Mouse (Mus musculus) forebrain, embryonic 10.5 days (tissue): ENCODE measurements at regions not wholly inside any gene's neighbourhood (a gene's known extent, or its start where the extent isn't known, plus 50 kb on each side); places are given as distances from the start of the nearest gene placed in this dataset.
A peak's percentile ranks its signal among the peaks of the same experiment; 100 is the strongest.

ENCODE experiments used
- DNase-seq: peaks from one replicate; pipeline ENCODE4 v3.0.0-alpha.2; 2017; ENCODE audit warnings: low spot score; ENCODE audit errors: extremely low spot score
- H3K27ac ChIP-seq: fragments of 300-500 bp; sonication (generic); 2 replicates; pipeline ENCODE4 v1.5.1; 2016; ENCODE audit warnings: mild to moderate bottlenecking
- H3K27me3 ChIP-seq: fragments of 300-500 bp; sonication (generic); 2 replicates; pipeline ENCODE4 v1.6.1; 2016; ENCODE audit warnings: mild to moderate bottlenecking; ENCODE audit not compliant: poor library complexity, severe bottlenecking
- H3K36me3 ChIP-seq: fragments of 300-500 bp; sonication (generic); replicated peaks from 2 replicates; pipeline ENCODE4 v1.6.1; 2016; ENCODE audit warnings: mild to moderate bottlenecking, moderate library complexity
- H3K4me1 ChIP-seq: fragments of 300-500 bp; sonication (generic); 2 replicates; pipeline ENCODE4 v1.6.1; 2016
- H3K4me3 ChIP-seq: fragments of 300-500 bp; sonication (generic); 2 replicates; pipeline ENCODE4 v1.5.1; 2016; ENCODE audit warnings: mild to moderate bottlenecking, moderate library complexity
- H3K9me3 ChIP-seq: fragments of 300-500 bp; sonication (generic); 2 replicates; pipeline ENCODE4 v1.6.1; 2016; ENCODE audit warnings: mild to moderate bottlenecking, moderate library complexity
- WGBS: fragments of 180-500 bp; shearing (Covaris S2); methylation state at CpG from one replicate; pipeline ENCODE4 v1.1.7; 2016; 5-methylcytosine and 5-hydroxymethylcytosine counted together

DNA sequence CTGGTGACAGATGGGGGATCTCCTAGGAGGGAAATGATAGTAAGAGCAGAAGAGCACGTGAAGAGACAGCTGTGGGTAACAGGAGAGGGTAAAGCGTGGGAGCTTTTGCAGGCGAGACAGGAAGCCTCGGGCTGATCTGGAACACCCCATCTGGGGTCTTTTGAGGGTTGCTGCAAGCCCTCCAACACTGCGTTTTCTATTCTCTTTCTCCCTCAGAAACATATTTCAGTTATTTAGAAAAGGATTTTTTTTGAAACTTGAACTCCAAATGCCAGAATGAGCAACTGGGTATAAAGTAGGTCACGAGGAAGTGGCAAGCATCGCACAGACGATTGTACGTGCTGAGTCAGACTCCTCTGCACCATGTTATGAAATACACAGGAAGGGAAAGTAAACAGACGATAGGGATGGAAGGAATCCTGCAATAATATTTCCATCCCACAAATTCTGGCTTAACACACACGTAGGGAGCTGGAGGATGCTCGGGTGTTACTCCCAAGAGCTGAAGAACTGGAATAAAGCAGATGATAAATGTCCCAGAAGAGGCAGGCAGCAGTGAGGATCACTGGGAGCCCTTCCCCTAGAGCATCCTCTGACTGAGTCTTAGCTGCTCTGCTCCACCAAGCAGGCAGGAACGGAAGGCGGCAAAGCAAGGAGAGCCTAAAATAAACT lies 86.0 kb upstream of the Gm9887 start:
- Histone ChIP-seq H3K4me3 (no peak overlapping the region), H3K27me3 (no peaks in the 10 kb centered on the region), H3K27ac (no peak overlapping the region), H3K4me1 (peaks cover 17% of the 10 kb centered on the region), H3K9me3 (no peaks in the 10 kb centered on the region), H3K36me3 (no peaks in the 10 kb centered on the region)
- 87% methylated on average over 14 of the region's 14 CpGs for WGBS
- DNase-seq: no peak

DNA sequence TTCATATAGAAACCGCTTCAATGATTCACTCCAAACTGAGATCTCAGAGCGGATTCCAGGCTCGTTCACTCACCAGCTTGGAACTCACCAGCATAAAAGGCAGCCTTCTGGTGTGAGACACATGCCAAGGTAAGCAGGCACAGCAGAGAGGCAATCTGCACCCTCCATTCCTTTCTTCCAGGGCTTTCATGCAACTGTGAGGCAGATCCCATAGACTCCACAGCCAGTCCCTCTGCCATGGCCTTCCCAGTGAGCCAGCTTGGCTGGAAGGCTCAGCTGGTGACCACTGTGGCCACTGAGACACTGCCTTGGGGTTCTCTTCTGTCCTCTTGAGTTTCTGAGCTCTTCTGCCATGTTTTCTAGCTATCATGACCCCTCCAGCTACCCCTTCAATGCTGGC lies 84.5 kb upstream of the Gm9887 start:
- Histone ChIP-seq H3K27me3 (no peaks in the 10 kb centered on the region), H3K9me3 (no peaks in the 10 kb centered on the region), H3K4me1 (peaks cover 6% of the 10 kb centered on the region), H3K4me3 (no peak overlapping the region), H3K36me3 (no peaks in the 10 kb centered on the region), H3K27ac (no peak overlapping the region)
- WGBS: 87% methylated on average over 3 of the region's 3 CpGs
- DNase-seq: no peak

DNA sequence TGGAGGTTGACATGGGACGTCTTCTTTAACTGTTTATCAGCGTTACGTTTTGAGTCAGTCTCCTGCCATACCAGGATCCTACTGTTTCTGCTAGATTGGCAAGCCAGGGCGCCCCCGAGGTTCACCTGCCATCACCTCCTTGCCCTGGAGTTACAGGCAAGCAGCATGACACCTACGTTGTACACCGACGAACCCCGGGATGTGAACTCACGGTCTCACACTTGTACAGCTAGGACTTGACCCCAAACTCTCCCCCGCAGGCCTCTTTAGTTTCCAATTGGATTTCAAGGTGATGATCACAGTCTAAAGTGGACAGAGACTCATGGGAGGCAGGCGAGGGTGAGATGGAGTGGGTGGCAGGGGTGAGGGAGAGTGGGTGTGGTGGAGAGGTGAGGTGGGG lies 83.9 kb upstream of the Gm9887 start:
- Histone ChIP-seq H3K27ac (no peak overlapping the region), H3K27me3 (no peaks in the 10 kb centered on the region), H3K4me1 (no peaks in the 10 kb centered on the region), H3K4me3 (no peak overlapping the region), H3K36me3 (no peaks in the 10 kb centered on the region), H3K9me3 (no peaks in the 10 kb centered on the region)
- WGBS: 88% methylated on average over 12 of the region's 12 CpGs
- DNase-seq: no peak

DNA sequence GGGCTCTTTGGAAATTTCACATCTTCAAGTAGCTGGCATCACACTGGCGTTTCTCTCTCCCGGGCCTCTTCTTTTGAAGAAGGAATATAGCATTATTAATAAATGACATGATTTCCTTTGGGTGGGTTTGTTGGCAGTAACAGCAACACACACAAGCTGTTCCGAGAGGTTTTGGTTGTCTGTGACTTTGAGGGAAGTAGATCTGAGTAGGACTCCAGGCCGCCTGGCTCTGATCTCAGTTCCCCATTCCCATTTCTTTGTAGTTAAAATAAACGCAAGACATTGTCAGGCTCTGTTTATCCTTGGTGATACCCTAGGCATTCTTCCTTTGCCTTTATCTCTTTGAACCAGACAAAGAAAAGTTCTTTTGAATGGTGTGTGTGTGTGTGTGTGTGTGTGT lies 83.3 kb upstream of the Gm9887 start:
- WGBS: 80% methylated on average over 5 of the region's 5 CpGs
- no peaks in the 10 kb centered on the region for H3K36me3 ChIP-seq
- no peak overlapping the region for H3K4me3 ChIP-seq
- H3K4me1 ChIP-seq: no peaks in the 10 kb centered on the region
- DNase-seq: no peak
- no peaks in the 10 kb centered on the region for H3K9me3 ChIP-seq
- H3K27ac ChIP-seq: no peak overlapping the region
- H3K27me3 ChIP-seq: no peaks in the 10 kb centered on the region

DNA sequence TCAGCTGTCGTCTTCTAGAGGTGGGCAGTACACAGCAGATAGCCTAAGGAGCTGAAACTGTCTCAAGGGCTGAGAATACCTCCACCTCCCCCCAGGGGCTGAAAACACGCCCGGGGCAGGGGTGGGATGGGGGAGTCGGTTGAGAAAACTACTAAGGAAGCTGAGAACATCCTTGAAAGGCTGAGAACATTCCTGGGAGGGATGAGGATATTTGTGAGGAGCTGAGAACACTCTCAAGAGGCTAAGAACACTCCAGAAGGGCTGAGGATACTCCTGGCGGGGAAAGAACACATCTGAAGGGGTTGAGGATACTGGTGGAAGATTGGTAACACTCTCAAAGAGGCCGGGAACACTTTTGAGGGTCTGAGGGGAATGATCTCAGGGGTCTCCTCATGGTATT lies 81.3 kb upstream of the Gm9887 start:
- Histone ChIP-seq H3K27ac (no peak overlapping the region), H3K36me3 (no peaks in the 10 kb centered on the region), H3K9me3 (no peaks in the 10 kb centered on the region), H3K4me1 (peaks cover under 1% of the 10 kb centered on the region; the same call in 1 of the 2 replicates), H3K4me3 (no peak overlapping the region), H3K27me3 (no peaks in the 10 kb centered on the region)
- WGBS: 86% methylated on average over 6 of the region's 6 CpGs
- no peak for DNase-seq

DNA sequence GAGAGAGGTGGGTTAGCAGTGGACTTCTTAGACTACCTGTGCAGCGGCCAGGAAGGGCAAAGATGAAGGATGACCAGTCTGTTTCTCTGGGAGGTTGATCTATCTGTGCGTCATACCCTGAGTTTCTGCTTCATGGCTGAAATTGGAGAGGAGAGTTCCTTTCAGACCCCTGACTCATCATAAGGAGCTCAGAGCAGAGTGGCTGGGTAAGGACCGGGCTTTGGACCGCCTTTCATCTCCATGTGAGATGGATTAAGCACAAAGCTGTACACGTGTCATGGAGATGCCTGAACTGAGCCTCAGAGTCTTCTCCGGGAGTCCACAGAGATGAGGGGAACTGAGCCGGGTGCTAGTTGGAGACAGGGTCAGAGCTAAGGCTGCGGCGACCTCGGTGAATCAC lies 80.7 kb upstream of the Gm9887 start:
- peaks cover 7% of the 10 kb centered on the region for H3K4me1 ChIP-seq

DNA sequence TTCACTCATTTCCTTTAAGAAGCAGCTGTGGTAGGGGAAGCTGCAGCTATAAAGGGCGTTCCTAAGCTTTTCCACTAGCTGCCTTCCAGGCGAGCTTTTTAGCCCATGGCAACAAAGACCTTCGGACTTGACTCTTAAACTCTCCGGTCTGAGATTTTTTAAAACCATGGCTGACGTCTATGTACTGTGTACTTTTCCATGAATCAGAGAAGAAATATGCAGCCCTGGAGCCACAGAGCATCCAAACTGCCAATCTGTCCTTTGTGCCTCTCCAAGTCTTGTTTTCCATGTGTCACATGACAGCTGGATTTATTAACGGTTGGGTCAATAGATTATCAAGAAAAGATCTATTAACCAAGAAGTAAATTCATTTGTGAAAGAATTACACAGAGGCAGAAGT lies 78.9 kb upstream of the Gm9887 start:
- no peaks in the 10 kb centered on the region for H3K36me3 ChIP-seq
- WGBS: 80% methylated on average over 6 of the region's 6 CpGs
- H3K4me3 ChIP-seq: no peak overlapping the region
- no peaks in the 10 kb centered on the region for H3K9me3 ChIP-seq
- H3K27ac ChIP-seq: no peak overlapping the region
- H3K27me3 ChIP-seq: no peaks in the 10 kb centered on the region
- no peak for DNase-seq
- H3K4me1 ChIP-seq: peaks cover 25% of the 10 kb centered on the region

More for the DNA sequence above, 80.7 kb upstream of the Gm9887 start:
- no peaks in the 10 kb centered on the region for H3K9me3 ChIP-seq
- no peaks in the 10 kb centered on the region for H3K36me3 ChIP-seq
- H3K27ac ChIP-seq: no peak overlapping the region
- no peaks in the 10 kb centered on the region for H3K27me3 ChIP-seq
- no peak for DNase-seq
- WGBS: 93% methylated on average over 10 of the region's 10 CpGs
- no peak overlapping the region for H3K4me3 ChIP-seq

DNA sequence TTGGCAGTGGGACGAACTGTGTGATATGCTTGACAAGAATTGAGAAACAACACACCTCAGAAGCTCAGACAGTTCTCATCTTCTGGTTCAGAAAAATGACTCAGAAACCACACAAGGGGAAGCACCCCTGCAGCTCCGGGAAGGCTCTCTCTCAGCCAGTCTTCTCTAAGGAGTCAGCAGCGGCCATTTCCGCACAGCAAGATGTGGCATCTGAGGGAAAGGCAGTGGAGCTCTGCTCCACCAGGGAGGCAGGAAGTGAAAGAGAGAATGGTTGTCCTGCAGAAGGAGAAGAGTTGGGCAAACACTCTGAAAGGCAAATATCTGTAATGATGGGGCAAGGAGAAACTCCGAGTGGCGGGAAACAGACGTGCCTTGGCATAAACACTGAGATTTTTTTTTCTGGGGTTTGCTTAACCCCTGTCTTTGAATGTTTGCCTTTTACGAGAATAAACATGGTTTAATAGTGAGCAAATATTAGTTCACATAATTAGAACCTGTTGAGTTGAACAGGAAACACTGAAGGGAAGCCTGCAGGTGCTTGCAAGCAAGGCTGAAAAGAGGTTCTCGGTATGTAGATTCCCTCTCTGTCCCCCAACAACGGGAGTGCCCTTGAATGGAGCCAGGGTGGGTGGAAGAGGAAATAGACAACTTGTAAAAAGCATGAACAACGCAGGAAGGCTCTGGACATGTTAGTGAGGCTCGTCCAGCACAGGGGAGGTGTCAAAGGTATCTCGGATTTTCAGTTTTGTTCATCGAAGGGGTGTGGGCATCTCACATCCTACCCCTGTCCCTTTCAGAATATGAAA lies 75.9 kb upstream of the Gm9887 start:
- no peaks in the 10 kb centered on the region for H3K36me3 ChIP-seq
- DNase-seq: no peak
- H3K27me3 ChIP-seq: no peaks in the 10 kb centered on the region
- H3K9me3 ChIP-seq: no peaks in the 10 kb centered on the region
- H3K4me3 ChIP-seq: no peak overlapping the region
- peaks cover 34% of the 10 kb centered on the region for H3K4me1 ChIP-seq
- H3K27ac ChIP-seq: peak overlapping the region; percentile 69
- 71% methylated on average over 14 of the region's 14 CpGs for WGBS

DNA sequence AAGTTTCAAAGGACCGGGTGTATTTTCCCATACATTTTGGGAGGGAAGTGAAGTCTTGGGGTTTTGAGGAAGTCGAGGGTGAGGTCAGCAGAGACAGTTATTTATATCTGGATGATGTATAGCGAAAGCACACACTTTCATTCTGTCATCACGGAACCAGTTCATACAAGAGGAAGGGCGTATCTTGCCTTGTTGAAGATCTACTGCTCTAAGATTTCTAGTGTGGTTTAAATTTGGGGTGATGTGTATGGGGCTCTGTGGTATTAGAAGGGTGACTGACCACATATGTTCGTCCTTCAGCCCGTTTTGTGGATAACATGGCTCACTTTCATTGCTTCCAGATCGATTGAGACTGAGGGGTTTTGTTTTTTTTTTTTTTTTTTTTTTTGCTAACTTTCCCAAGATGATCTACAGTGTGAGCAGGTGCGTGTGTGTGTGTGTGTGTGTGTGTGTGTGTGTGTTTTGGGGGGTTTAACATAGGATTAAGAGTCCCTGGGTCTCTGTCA lies 75.1 kb upstream of the Gm9887 start:
- Histone ChIP-seq H3K9me3 (no peaks in the 10 kb centered on the region), H3K27me3 (no peaks in the 10 kb centered on the region), H3K36me3 (no peaks in the 10 kb centered on the region), H3K4me1 (peaks cover 40% of the 10 kb centered on the region), H3K27ac (peak overlapping the region; percentile 86), H3K4me3 (no peak overlapping the region)
- no peak for DNase-seq
- 76% methylated on average over 9 of the region's 9 CpGs for WGBS

DNA sequence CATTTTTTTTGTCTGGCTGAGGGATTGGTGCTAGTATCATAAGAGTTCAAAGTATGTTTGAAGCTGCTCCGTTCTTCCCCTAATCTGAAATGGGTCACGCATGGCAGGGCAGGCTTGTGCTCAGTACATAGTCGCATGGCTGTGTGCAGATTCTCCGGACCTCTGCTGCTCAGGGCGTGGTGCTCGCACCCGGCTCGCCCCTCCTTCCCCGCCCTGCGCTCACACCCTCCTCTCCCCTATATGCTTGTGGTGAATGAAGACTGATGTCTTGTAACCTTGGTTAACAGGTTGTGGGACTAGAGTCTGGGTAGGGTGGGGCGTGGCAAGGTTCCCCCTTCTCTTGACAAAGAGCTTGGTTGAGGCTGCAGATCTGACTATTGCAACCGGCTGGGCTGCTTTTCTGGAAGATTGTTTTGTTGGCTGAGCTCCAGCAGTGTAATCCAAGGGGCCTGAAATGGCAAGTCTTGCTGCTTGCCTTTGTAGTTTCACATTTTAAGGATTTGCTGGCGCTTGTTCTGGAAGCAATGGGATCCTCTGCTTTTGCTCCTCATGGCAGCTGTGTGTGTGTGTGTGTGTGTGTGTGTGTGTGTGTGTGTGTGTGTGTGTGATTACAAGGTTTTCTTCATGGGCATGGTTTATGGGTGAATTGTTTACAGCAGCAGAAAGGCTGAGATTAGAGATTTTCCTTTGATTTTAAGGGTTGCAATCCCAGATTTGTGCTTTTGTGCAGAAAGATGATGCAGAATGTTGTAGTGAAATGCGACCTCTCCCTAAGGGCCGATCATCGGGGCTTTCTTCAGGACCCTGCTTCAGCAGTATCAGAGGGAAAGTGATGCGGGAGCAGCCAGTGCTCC lies 74.4 kb upstream of the Gm9887 start:
- Histone ChIP-seq H3K27me3 (no peaks in the 10 kb centered on the region), H3K27ac (peak overlapping the region; percentile 86), H3K4me3 (peak overlapping the region; percentile 36), H3K9me3 (no peaks in the 10 kb centered on the region), H3K4me1 (peaks cover 44% of the 10 kb centered on the region), H3K36me3 (no peaks in the 10 kb centered on the region)
- peak; percentile 53 for DNase-seq
- WGBS: 43% methylated on average over 17 of the region's 17 CpGs

DNA sequence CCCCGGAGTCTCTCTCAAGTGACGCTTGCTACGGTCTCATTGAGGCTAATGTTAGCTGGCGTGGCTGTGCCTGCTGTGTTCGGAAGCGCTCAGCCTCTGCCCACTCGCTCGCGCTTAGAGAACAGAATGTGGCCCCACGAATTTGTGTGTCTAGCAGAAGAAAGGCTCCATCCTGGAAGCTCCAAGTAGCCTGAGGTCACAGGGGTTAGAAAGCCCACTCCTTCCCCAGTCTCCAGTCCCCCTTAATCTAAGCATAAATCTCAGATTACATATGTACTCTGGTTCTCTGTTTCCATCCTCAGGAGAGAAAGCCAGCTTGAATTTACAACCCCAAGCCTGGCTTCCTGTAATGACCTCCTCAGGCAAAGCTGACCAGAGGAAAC lies 73.8 kb upstream of the Gm9887 start:
- Histone ChIP-seq H3K27ac (peak overlapping the region; percentile 86), H3K27me3 (no peaks in the 10 kb centered on the region), H3K36me3 (no peaks in the 10 kb centered on the region), H3K4me1 (peaks cover 44% of the 10 kb centered on the region), H3K9me3 (no peaks in the 10 kb centered on the region), H3K4me3 (peak overlapping the region; percentile 36)
- DNase-seq: peak; percentile 29
- WGBS: 16% methylated on average over 10 of the region's 10 CpGs

DNA sequence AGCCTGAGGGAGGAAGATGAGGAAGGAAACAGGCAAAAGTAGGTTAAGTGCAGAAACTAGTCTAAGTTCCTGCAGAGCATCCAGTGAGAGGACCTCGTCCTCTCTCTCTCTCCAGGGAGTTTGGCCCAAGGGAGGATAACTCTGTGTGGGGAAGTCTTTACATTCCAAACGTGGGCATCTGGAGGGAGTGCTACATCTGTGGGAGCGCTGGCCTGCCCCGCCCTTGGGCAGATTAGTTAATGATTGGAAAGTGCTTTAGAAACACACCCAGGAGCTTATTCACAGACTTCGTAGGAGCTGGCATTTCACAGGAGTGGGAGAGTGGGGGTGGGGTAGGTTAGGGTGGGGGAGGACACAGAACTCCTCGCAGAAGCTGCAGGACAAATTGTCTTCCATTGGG lies 70.1 kb upstream of the Gm9887 start:
- H3K27me3 ChIP-seq: no peaks in the 10 kb centered on the region
- no peaks in the 10 kb centered on the region for H3K36me3 ChIP-seq
- no peak for DNase-seq
- H3K4me1 ChIP-seq: peaks cover 39% of the 10 kb centered on the region
- no peak overlapping the region for H3K4me3 ChIP-seq
- H3K9me3 ChIP-seq: no peaks in the 10 kb centered on the region
- H3K27ac ChIP-seq: peak overlapping the region; percentile 45
- 21% methylated on average over 6 of the region's 6 CpGs for WGBS
